Mouse (Mus musculus): ENCODE data around the gene Msx2. TPM values are rescaled to one million over a fixed set of nuclear protein-coding genes. Genes with fewer than 3 reads are reported as not detected.

The Msx2 gene
- polyA plus RNA-seq, 1 experiment from 2014 or later, result not detected

DNA sequence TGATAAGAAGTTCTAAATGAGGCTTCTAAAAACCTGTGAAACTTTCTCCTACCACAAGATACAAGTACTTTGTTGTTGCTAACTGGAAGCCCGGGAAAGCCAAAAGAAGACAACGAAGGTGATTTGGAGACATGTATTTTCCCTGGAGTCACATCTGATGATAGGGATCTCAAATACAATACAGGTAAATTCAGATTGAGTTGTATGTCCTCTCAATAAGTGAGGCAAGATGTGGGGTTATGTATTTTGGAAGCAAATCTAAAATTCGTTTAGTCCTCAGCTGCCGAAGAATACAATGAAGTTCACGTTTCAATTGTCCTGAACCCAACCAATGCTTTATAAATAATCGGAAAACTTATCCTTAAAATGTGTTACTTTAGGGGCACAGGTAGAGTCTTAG is 1.6 kb upstream of the Msx2 start:
- DNase-seq (no peak), ATAC-seq (no peak)
- H3K4me3 ChIP-seq (ENCODE audit: low read depth, low read length), result no peak overlapping the region
- H3K4me2 ChIP-seq (ENCODE audit: low read depth, low read length), result no peak overlapping the region
- H3K4me1 ChIP-seq (ENCODE audit: insufficient read depth), result peaks cover 5% of the 10 kb centered on the region; the same call in 1 of the 2 replicates
- TF ChIP-seq EP300 (IDR thresholded peaks at IDR 0.05; ENCODE audit: low read depth), result no peak
- TF ChIP-seq CTCF (IDR thresholded peaks at IDR 0.05; ENCODE audit: low read depth), result no peak
- H3K27ac ChIP-seq (ENCODE audit: low read depth), result no peak overlapping the region
- H3K27me3 ChIP-seq (ENCODE audit: insufficient read depth, low read length), result peaks cover 85% of the 10 kb centered on the region
- no peaks in the 10 kb centered on the region for H3K9me3 ChIP-seq (ENCODE audit: low read length)
- no peaks in the 10 kb centered on the region for H3K36me3 ChIP-seq (replicated peaks; ENCODE audit: insufficient read depth, low read length)
- H3K9ac ChIP-seq (replicated peaks), result no peak overlapping the region
- WGBS (ENCODE audit: insufficient replicate concordance), result 15% methylated on average over 6 of the region's 6 CpGs

DNA sequence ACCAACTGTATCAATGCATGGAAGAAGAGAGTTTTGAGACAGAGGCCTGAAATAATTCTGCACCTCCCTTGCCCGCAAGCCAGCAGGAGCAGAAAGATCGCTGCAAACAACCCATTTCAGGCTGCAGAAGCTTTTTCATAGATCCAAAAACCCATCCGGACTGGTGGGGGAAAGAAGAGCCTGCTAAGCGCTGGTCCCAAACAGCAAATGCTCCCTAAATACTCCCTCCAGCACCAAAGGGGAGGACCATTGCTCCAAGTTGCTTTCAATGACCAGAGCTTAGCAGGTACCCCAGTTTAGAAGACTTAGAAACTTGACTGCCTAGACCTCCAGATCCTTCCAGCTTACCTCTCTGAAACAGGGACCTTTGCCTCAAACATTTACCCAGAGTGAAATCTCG is 1.1 kb upstream of the Msx2 start:
- Histone ChIP-seq H3K36me3 (replicated peaks; ENCODE audit: insufficient read depth, low read length) (no peaks in the 10 kb centered on the region), H3K4me1 (ENCODE audit: insufficient read depth) (peaks cover 5% of the 10 kb centered on the region; the same call in 1 of the 2 replicates), H3K4me3 (ENCODE audit: low read depth, low read length) (no peak overlapping the region), H3K27ac (ENCODE audit: low read depth) (no peak overlapping the region), H3K9me3 (ENCODE audit: low read length) (no peaks in the 10 kb centered on the region), H3K9ac (replicated peaks) (no peak overlapping the region), H3K27me3 (ENCODE audit: insufficient read depth, low read length) (peaks cover 89% of the 10 kb centered on the region), H3K4me2 (ENCODE audit: low read depth, low read length) (no peak overlapping the region)
- no peak for TF ChIP-seq CTCF (IDR thresholded peaks at IDR 0.05; ENCODE audit: low read depth)
- no peak for TF ChIP-seq EP300 (IDR thresholded peaks at IDR 0.05; ENCODE audit: low read depth)
- WGBS (ENCODE audit: insufficient replicate concordance), result 16% methylated on average over 5 of the region's 5 CpGs
- DNase-seq (no peak), ATAC-seq (no peak)

DNA sequence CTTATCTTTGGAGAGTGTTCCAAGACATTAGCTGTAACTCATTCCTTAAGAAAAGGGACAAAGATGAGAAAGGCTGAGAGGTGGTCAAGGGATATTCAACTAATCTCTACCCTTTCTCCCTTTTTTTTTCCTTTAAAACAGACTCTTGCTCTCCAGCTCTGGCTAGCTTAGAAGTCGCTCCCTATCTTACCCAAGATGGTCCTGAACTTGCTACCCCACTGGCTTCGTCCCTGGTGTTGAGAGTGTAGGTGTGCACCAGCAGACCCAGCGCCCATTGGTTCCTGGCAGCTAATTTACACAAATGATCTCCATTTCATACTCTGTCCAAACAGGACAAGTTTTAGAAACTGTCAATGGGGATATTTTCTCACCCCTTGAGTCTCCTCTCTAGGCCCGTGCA is 417 bp upstream of the Msx2 start:
- 14% methylated on average over 4 of the region's 4 CpGs for WGBS (ENCODE audit: insufficient replicate concordance)
- H3K4me3 ChIP-seq (ENCODE audit: low read depth, low read length), result no peak overlapping the region
- no peak for TF ChIP-seq CTCF (IDR thresholded peaks at IDR 0.05; ENCODE audit: low read depth)
- no peak for TF ChIP-seq EP300 (IDR thresholded peaks at IDR 0.05; ENCODE audit: low read depth)

GRCm38 (mm10) chr13:53471926-53472613 is 804 bp downstream of the Msx2 start:
- Histone ChIP-seq H3K27ac (ENCODE audit: low read depth) (no peak overlapping the region), H3K4me1 (ENCODE audit: insufficient read depth) (peaks cover 5% of the 10 kb centered on the region; the same call in 1 of the 2 replicates), H3K9me3 (ENCODE audit: low read length) (no peaks in the 10 kb centered on the region), H3K4me2 (ENCODE audit: low read depth, low read length) (peak overlapping the region; percentile 62), H3K36me3 (replicated peaks; ENCODE audit: insufficient read depth, low read length) (no peaks in the 10 kb centered on the region), H3K27me3 (ENCODE audit: insufficient read depth, low read length) (peaks cover 92% of the 10 kb centered on the region), H3K4me3 (ENCODE audit: low read depth, low read length) (peak overlapping the region; percentile 38), H3K9ac (replicated peaks) (no peak overlapping the region)
- TF ChIP-seq EP300 (IDR thresholded peaks at IDR 0.05; ENCODE audit: low read depth) (no peak), CTCF (IDR thresholded peaks at IDR 0.05; ENCODE audit: low read depth) (no peak)
- 4% methylated on average over 50 of the region's 50 CpGs for WGBS (ENCODE audit: insufficient replicate concordance)
- ATAC-seq (no peak), DNase-seq (no peak)

More for the DNA sequence above, 417 bp upstream of the Msx2 start:
- peaks cover 5% of the 10 kb centered on the region; the same call in 1 of the 2 replicates for H3K4me1 ChIP-seq (ENCODE audit: insufficient read depth)
- H3K27me3 ChIP-seq (ENCODE audit: insufficient read depth, low read length), result peaks cover 89% of the 10 kb centered on the region
- H3K36me3 ChIP-seq (replicated peaks; ENCODE audit: insufficient read depth, low read length), result no peaks in the 10 kb centered on the region
- H3K27ac ChIP-seq (ENCODE audit: low read depth), result no peak overlapping the region
- ATAC-seq (no peak), DNase-seq (no peak)
- no peak overlapping the region for H3K9ac ChIP-seq (replicated peaks)
- H3K9me3 ChIP-seq (ENCODE audit: low read length), result no peaks in the 10 kb centered on the region
- no peak overlapping the region for H3K4me2 ChIP-seq (ENCODE audit: low read depth, low read length)

DNA sequence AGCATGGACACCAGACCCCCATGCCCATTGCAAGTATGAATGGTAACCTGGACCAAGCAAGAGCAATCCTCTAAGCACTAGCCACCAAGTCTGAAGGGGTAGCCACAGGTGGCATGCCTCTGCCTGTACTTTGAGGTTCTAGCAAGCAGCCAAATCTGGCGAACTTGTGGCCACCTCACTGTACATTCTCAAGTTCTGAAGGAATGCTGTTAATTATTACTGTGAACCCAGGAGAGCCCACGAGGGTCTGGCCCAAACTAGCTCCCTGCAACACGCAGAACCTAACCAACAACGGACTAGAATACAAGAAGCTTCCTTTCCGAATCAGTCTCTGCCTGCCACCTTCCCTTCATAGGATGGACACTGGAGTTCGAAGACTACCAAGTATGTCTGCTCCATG is 1.5 kb downstream of the Msx2 start:
- Histone ChIP-seq H3K27ac (ENCODE audit: low read depth) (no peak overlapping the region), H3K4me1 (ENCODE audit: insufficient read depth) (peaks cover 5% of the 10 kb centered on the region; the same call in 1 of the 2 replicates), H3K9me3 (ENCODE audit: low read length) (no peaks in the 10 kb centered on the region), H3K9ac (replicated peaks) (no peak overlapping the region), H3K27me3 (ENCODE audit: insufficient read depth, low read length) (peaks cover 92% of the 10 kb centered on the region), H3K4me2 (ENCODE audit: low read depth, low read length) (no peak overlapping the region), H3K36me3 (replicated peaks; ENCODE audit: insufficient read depth, low read length) (no peaks in the 10 kb centered on the region), H3K4me3 (ENCODE audit: low read depth, low read length) (no peak overlapping the region)
- ATAC-seq (no peak), DNase-seq (no peak)
- no peak for TF ChIP-seq EP300 (IDR thresholded peaks at IDR 0.05; ENCODE audit: low read depth)
- no peak for TF ChIP-seq CTCF (IDR thresholded peaks at IDR 0.05; ENCODE audit: low read depth)
- 13% methylated on average over 6 of the region's 6 CpGs for WGBS (ENCODE audit: insufficient replicate concordance)

DNA sequence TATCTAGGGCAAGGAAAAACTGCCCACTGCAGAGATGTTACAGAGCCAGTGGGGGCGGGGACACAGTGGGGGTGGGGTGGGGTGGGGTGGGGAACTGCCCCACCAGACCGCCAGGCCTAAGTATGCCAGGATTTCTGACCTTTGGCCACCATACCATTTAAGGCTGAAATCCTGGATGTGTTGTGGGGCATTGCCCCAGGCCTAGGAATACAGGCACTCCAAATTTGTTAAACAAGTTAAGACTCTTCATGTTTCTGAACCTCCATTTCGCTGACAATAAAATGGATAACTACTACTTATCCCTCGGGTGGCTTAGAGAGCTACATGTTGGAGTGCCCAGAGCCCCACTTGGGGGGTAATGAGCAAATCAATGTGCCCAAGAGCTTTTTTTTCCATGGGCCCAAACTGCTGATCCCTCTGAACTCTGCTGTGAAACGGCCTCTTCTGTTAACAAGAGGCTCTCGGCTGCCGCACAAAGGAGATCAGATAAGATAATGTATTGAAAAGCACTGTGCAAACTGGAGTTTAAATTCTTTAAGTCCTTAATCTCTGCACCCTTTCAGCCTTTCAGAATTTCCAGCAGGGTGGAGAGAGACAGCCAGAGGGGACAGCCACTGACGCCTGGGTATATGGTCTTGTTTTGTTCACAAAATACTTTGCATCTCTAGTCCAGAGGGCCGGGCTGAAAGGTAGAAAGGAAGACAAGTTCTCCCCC is 2.3 kb downstream of the Msx2 start:
- H3K4me1 ChIP-seq (ENCODE audit: insufficient read depth), result peaks cover 3% of the 10 kb centered on the region; the same call in 1 of the 2 replicates
- no peaks in the 10 kb centered on the region for H3K36me3 ChIP-seq (replicated peaks; ENCODE audit: insufficient read depth, low read length)
- no peak for TF ChIP-seq EP300 (IDR thresholded peaks at IDR 0.05; ENCODE audit: low read depth)
- TF ChIP-seq CTCF (IDR thresholded peaks at IDR 0.05; ENCODE audit: low read depth), result no peak
- peaks cover 92% of the 10 kb centered on the region for H3K27me3 ChIP-seq (ENCODE audit: insufficient read depth, low read length)
- no peaks in the 10 kb centered on the region for H3K9me3 ChIP-seq (ENCODE audit: low read length)
- 14% methylated on average over 9 of the region's 9 CpGs for WGBS (ENCODE audit: insufficient replicate concordance)
- H3K4me3 ChIP-seq (ENCODE audit: low read depth, low read length), result no peak overlapping the region
- H3K27ac ChIP-seq (ENCODE audit: low read depth), result no peak overlapping the region
- no peak for ATAC-seq
- H3K4me2 ChIP-seq (ENCODE audit: low read depth, low read length), result no peak overlapping the region
- no peak for DNase-seq
- H3K9ac ChIP-seq (replicated peaks), result no peak overlapping the region

Data from liver, postnatal 0 days (tissue).